Mouse (Mus musculus): Measurements from ENCODE around the gene Zfy2. TPM values are rescaled to one million over a fixed set of nuclear protein-coding genes. Genes with fewer than 3 reads are reported as not detected.

The Zfy2 gene
- total RNA-seq (2014; fragmentation: Nextera tagmentation) (not detected in 2 replicates), total RNA-seq (2017) (not detected in 2 replicates)

GRCm38 (mm10) chrY:2170309-2170708, at the start of gene Zfy2:
TSS of gene Zfy2 (minus strand) at chrY:2170409.
- ATAC-seq (replicated peaks; ENCODE audit: poor library complexity, severe bottlenecking), result no peak
